Mouse (Mus musculus) common myeloid progenitor, adult 5-6 weeks (primary cell): ENCODE measurements around the gene Fmnl1. TPM values are rescaled to one million over a fixed set of nuclear protein-coding genes. Genes with fewer than 3 reads are reported as not detected.

Experiments
- ATAC-seq: replicated peaks from 2 replicates; pipeline ENCODE4 v1.8.0; 2016; ENCODE audit warnings: low read depth, mild to moderate bottlenecking, moderate TSS enrichment, inconsistent platforms; ENCODE audit not compliant: poor library complexity, severe bottlenecking
- total RNA-seq: library from RNA; stranded (forward); fragments of 200-1000, 187-1606 nt; gene quantifications from 2 replicates; pipeline ENCODE4 v1.2.3, GENCODE M21; 2017

The Fmnl1 gene
- total RNA-seq, 1 experiment from 2014 or later = 81.9 TPM

- no peak for ATAC-seq
Measured at GRCm38 (mm10) chr11:103246731-103247290, 75.9 kb downstream of the Fmnl1 start.

- no peak for ATAC-seq
Measured at GRCm38 (mm10) chr11:103247504-103248177, 76.7 kb downstream of the Fmnl1 start.

Other genes with a start within 250 kb of the Fmnl1 start
- gene Kif18b, start 246.0 kb upstream of the Fmnl1 start, total RNA-seq = 16.2 and 17.3 TPM in 2 replicates
- gene C1ql1, start 224.4 kb upstream of the Fmnl1 start, total RNA-seq = not detected in 2 replicates
- 32.2 and 37.7 TPM in 2 replicates for gene Nmt1, start 142.9 kb upstream of the Fmnl1 start, total RNA-seq
- gene Dcakd, start 142.8 kb upstream of the Fmnl1 start, total RNA-seq = 13.2 and 18.7 TPM in 2 replicates
- gene Plcd3, start 69.4 kb upstream of the Fmnl1 start, total RNA-seq = 0.27 and 3.6 TPM in 2 replicates
- gene Acbd4, start 69.4 kb upstream of the Fmnl1 start, total RNA-seq = 9.2 and 9.3 TPM in 2 replicates
- gene Hexim1, start 54.9 kb upstream of the Fmnl1 start, total RNA-seq = 26.6 and 28.0 TPM in 2 replicates
- gene Hexim2, start 38.7 kb upstream of the Fmnl1 start, total RNA-seq = 2.1 and 2.6 TPM in 2 replicates
- not detected in 2 replicates for gene 1700023F06Rik, start 37.5 kb downstream of the Fmnl1 start, total RNA-seq
- 0.96 TPM in 1 of 2 replicates, not detected in the other for gene Spata32, start 47.3 kb downstream of the Fmnl1 start, total RNA-seq
- gene Map3k14, start 96.4 kb downstream of the Fmnl1 start, total RNA-seq = 3.7 and 18.4 TPM in 2 replicates
- 8.2 and 13.7 TPM in 2 replicates for gene Arhgap27, start 192.6 kb downstream of the Fmnl1 start, total RNA-seq
- gene Plekhm1, start 241.6 kb downstream of the Fmnl1 start, total RNA-seq = 3.6 and 6.3 TPM in 2 replicates